Mouse (Mus musculus) megakaryocyte, embryonic 14.5 days (primary cell): ENCODE results near the gene Prpf40a. TPM values are rescaled to one million over a fixed set of nuclear protein-coding genes. Genes with fewer than 3 reads are reported as not detected.
A peak's percentile ranks its signal among the peaks of the same experiment; 100 is the strongest.

Experiments
- H3K27me3 ChIP-seq: replicated peaks from 2 replicates; pipeline ENCODE3; 2012; ENCODE audit warnings: inconsistent platforms
- H3K36me3 ChIP-seq: replicated peaks from 2 replicates; pipeline ENCODE3; 2012; ENCODE audit warnings: low read length, inconsistent platforms, mixed read lengths
- H3K4me1 ChIP-seq: 2 replicates; pipeline ENCODE4 v1.6.1; 2012; ENCODE audit warnings: inconsistent platforms
- H3K4me3 ChIP-seq: replicated peaks from 2 replicates; pipeline ENCODE3; 2012; ENCODE audit warnings: moderate library complexity, mild to moderate bottlenecking, inconsistent platforms
- H3K9me3 ChIP-seq: 2 replicates; pipeline ENCODE4 v1.6.1; 2012; ENCODE audit warnings: inconsistent platforms
- FLI1 ChIP-seq: IDR thresholded peaks from 2 replicates; pipeline ENCODE4 v1.6.1; 2012; ENCODE audit warnings: low read length, inconsistent platforms, mixed read lengths
- GATA1 ChIP-seq: IDR thresholded peaks from 3 replicates; pipeline ENCODE4 v1.6.1; 2012; ENCODE audit warnings: mixed read lengths, low read length, inconsistent platforms, borderline replicate concordance
- polyA plus RNA-seq: library from polyadenylated mRNA; stranded (reverse); fragments of >175 nt; gene quantifications from 2 replicates; pipeline ENCODE4 v1.2.3, GENCODE M21; 2012; ENCODE audit warnings: low replicate concordance; ENCODE audit not compliant: insufficient read depth

Gene Prpf40a
- polyA plus RNA-seq, result 2.7 and 8.1 TPM in 2 replicates

DNA sequence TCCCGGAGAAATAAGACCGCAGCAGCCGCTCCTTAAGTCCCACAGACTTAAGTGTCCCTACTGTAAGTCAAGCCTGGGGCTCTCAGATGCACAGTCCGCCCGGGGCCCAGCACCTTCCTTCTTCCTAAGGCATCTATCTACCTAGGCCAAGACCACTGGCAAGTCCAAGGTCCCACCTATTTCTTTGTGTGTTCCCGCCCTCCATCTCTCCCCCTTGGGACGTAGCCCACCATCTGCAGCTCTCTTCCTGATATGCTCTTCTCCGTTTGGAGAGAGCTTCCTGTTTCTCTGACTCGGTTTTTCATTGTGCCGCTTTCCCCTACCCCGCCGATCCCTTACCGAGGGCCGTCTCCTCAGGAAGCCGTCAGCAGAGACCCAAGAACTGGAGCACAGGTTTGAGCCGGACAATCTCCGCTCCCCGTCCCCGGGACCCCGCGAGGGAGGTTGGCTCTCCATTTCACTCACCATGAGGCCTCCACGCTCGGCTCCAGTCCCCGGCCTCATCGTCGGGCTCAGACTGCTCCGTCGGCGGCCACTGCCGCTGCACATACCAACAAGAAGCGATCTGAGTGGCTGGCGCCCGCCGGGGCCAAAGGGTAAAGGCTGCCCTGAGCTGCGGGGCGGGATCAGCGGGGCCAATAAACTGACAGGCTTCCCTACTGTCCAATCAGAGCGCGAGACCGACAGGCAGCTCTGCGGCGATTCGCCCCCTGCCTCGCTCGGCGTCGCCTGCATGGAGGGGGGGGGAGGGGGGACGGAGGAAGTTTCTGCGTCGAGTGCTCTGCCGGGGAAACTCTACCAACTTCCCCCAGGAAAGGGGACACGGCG is at the start of gene Prpf40a:
Gene Prpf40a (minus strand): TSS at position 601 of the 828 bp plus-strand sequence.
- no peak for TF ChIP-seq FLI1
- no peak for TF ChIP-seq GATA1
- peaks cover 39% of the 10 kb centered on the region for H3K4me1 ChIP-seq
- peak within 1 kb of the TSS; percentile 98 for H3K4me3 ChIP-seq
- no peaks in the 10 kb centered on the region for H3K27me3 ChIP-seq
- H3K36me3 ChIP-seq, result peaks cover 48% of the 10 kb centered on the region
- no peaks in the 10 kb centered on the region for H3K9me3 ChIP-seq

GRCm38 (mm10) chr2:53222242-53222641 is 31.2 kb upstream of the Prpf40a start:
- H3K4me3 ChIP-seq, result no peak overlapping the region
- peaks cover 48% of the 10 kb centered on the region for H3K36me3 ChIP-seq
- H3K9me3 ChIP-seq, result 0 out of 2 replicates have a peak, but pooled peaks cover 2% of the 10 kb centered on the region
- H3K4me1 ChIP-seq, result no peaks in the 10 kb centered on the region
- TF ChIP-seq FLI1, result no peak
- H3K27me3 ChIP-seq, result no peaks in the 10 kb centered on the region

- TF ChIP-seq FLI1 (no peak), GATA1 (no peak)
- H3K36me3 ChIP-seq, result peaks cover 80% of the 10 kb centered on the region
These were observed 22.4 kb upstream of the Prpf40a start for GRCm38 (mm10) chr2:53213493-53213892.

GRCm38 (mm10) chr2:53206749-53207148 is 15.7 kb upstream of the Prpf40a start:
- Histone ChIP-seq H3K4me1 (peaks cover 3% of the 10 kb centered on the region; the same call in 1 of the 2 replicates), H3K4me3 (no peak overlapping the region), H3K9me3 (no peaks in the 10 kb centered on the region), H3K36me3 (peaks cover 58% of the 10 kb centered on the region), H3K27me3 (no peaks in the 10 kb centered on the region)
- TF ChIP-seq GATA1 (no peak), FLI1 (no peak)

More at GRCm38 (mm10) chr2:53213493-53213892, 22.4 kb upstream of the Prpf40a start:
- Histone ChIP-seq H3K9me3 (no peaks in the 10 kb centered on the region), H3K27me3 (no peaks in the 10 kb centered on the region), H3K4me3 (no peak overlapping the region), H3K4me1 (no peaks in the 10 kb centered on the region)

- peaks cover 14% of the 10 kb centered on the region for H3K4me1 ChIP-seq
- TF ChIP-seq GATA1 (no peak), FLI1 (no peak)
- no peak overlapping the region for H3K4me3 ChIP-seq
- H3K36me3 ChIP-seq, result peaks cover 56% of the 10 kb centered on the region
- no peaks in the 10 kb centered on the region for H3K9me3 ChIP-seq
- no peaks in the 10 kb centered on the region for H3K27me3 ChIP-seq
These were observed 13.5 kb upstream of the Prpf40a start for GRCm38 (mm10) chr2:53204373-53205274.

GRCm38 (mm10) chr2:53200164-53200885 is 9.2 kb upstream of the Prpf40a start:
- TF ChIP-seq FLI1 (no peak), GATA1 (no peak)
- H3K4me3 ChIP-seq, result peak overlapping the region; percentile 28
- H3K36me3 ChIP-seq, result peaks cover 52% of the 10 kb centered on the region
- no peaks in the 10 kb centered on the region for H3K9me3 ChIP-seq
- peaks cover 18% of the 10 kb centered on the region for H3K4me1 ChIP-seq
- no peaks in the 10 kb centered on the region for H3K27me3 ChIP-seq

- Histone ChIP-seq H3K4me1 (peaks cover 19% of the 10 kb centered on the region), H3K9me3 (no peaks in the 10 kb centered on the region), H3K4me3 (no peak overlapping the region), H3K27me3 (no peaks in the 10 kb centered on the region), H3K36me3 (peaks cover 58% of the 10 kb centered on the region)
- TF ChIP-seq GATA1 (no peak), FLI1 (no peak)
These were observed 8.1 kb upstream of the Prpf40a start for GRCm38 (mm10) chr2:53199203-53199602.

DNA sequence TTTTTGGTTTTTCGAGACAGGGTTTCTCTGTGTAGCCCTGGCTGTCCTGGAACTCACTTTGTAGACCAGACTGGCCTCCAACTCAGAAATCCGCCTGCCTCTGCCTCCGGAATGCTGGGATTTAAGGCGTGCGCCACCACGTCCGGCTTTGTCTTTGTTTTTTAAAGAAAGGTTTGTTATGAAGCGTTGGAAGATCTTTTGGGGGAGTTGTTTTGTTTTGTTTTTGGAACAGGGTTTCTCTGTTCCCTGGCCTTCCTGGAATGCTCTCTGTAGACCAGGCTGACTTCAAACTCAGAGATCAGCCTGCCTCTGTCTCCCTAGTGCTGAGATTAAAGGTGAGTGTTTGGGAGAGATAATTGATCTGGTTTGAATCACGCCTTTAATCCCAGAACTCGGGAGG is 5.3 kb upstream of the Prpf40a start:
- Histone ChIP-seq H3K36me3 (peaks cover 49% of the 10 kb centered on the region), H3K9me3 (no peaks in the 10 kb centered on the region), H3K27me3 (no peaks in the 10 kb centered on the region), H3K4me1 (peaks cover 28% of the 10 kb centered on the region), H3K4me3 (no peak overlapping the region)
- TF ChIP-seq FLI1 (no peak), GATA1 (no peak)

DNA sequence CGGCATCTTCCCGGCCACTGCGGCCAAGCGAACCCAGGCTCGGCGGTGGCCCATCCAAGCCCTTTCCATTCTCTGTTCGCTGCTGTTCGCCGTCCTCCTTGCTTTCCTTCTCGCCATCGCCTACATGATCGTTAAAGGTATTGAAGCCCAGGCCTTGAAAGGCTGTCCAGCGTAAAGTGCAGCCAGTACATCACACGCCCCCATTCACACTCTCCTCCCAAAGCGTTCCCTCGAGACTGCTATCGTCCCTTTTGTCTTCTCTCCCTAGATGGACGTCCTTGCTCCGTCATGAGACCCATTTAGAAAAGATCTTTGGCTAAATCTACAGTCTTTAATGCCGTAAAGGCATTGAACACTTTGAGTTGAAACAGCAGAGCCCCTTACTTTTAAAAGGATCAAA is 1.3 kb upstream of the Prpf40a start:
- peaks cover 45% of the 10 kb centered on the region for H3K36me3 ChIP-seq
- H3K4me1 ChIP-seq, result peaks cover 34% of the 10 kb centered on the region
- TF ChIP-seq GATA1 (no peak), FLI1 (no peak)
- H3K27me3 ChIP-seq, result no peaks in the 10 kb centered on the region
- peak overlapping the region; percentile 98 for H3K4me3 ChIP-seq
- H3K9me3 ChIP-seq, result no peaks in the 10 kb centered on the region
